Mouse (Mus musculus): ENCODE measurements at regions not wholly inside any gene's neighbourhood (a gene's known extent, or its start where the extent isn't known, plus 50 kb on each side); places are given as distances from the start of the nearest gene placed in this dataset.

- no peak overlapping the region for H3K4me2 ChIP-seq
- WGBS: 82% methylated on average over 1 of the region's 1 CpGs
- no peaks in the 10 kb centered on the region for H3K9me3 ChIP-seq
- no peaks in the 10 kb centered on the region for H3K27me3 ChIP-seq (replicated peaks)
- H3K9ac ChIP-seq: no peak overlapping the region
- H3K4me3 ChIP-seq: no peak overlapping the region
- H3K27ac ChIP-seq (replicated peaks): no peak overlapping the region
- ATAC-seq (ENCODE audit: extremely low read depth, insufficient number of reproducible peaks, low FRiP score, low TSS enrichment): no peak
- no peaks in the 10 kb centered on the region for H3K36me3 ChIP-seq
- no peaks in the 10 kb centered on the region for H3K4me1 ChIP-seq
These were observed 231.4 kb upstream of the Frg1 start for GRCm38 (mm10) chr8:41648276-41648675.

DNA sequence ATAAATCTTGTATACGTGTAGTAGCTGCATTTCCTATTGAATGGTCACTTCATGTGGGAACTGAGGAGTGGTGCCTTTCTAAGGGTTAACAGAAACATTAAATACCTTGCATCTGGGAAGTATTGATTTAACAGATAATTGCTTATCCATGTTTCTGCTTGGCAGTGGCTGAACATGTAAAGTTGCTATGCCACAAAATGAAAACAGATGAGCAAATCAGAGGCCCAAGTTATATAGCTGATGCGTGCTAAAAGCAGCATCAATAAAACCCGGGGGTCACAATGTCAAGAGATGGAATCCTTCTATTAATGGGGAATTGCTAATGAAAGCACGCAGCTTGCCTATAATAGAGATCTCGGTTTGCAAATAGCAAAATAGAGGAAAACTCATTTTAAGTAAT lies 227.8 kb upstream of the Frg1 start:
- Histone ChIP-seq H3K36me3 (no peaks in the 10 kb centered on the region), H3K27me3 (replicated peaks) (no peaks in the 10 kb centered on the region), H3K4me1 (no peaks in the 10 kb centered on the region), H3K4me3 (no peak overlapping the region), H3K27ac (replicated peaks) (no peak overlapping the region), H3K4me2 (no peak overlapping the region), H3K9me3 (no peaks in the 10 kb centered on the region), H3K9ac (no peak overlapping the region)
- ATAC-seq (ENCODE audit: extremely low read depth, insufficient number of reproducible peaks, low FRiP score, low TSS enrichment): no peak
- WGBS: 75% methylated on average over 5 of the region's 5 CpGs

- ATAC-seq (ENCODE audit: extremely low read depth, insufficient number of reproducible peaks, low FRiP score, low TSS enrichment): no peak
- Histone ChIP-seq H3K36me3 (no peaks in the 10 kb centered on the region), H3K4me2 (no peak overlapping the region), H3K9ac (no peak overlapping the region), H3K4me1 (no peaks in the 10 kb centered on the region), H3K4me3 (no peak overlapping the region), H3K27me3 (replicated peaks) (no peaks in the 10 kb centered on the region), H3K27ac (replicated peaks) (no peak overlapping the region), H3K9me3 (no peaks in the 10 kb centered on the region)
- 73% methylated on average over 4 of the region's 4 CpGs for WGBS
These were observed 207.0 kb upstream of the Frg1 start for GRCm38 (mm10) chr8:41623841-41624240.

- WGBS: 84% methylated on average over 1 of the region's 1 CpGs
- no peak overlapping the region for H3K9ac ChIP-seq
- H3K4me2 ChIP-seq: no peak overlapping the region
- no peak overlapping the region for H3K4me3 ChIP-seq
- H3K27ac ChIP-seq (replicated peaks): no peak overlapping the region
- ATAC-seq (ENCODE audit: extremely low read depth, insufficient number of reproducible peaks, low FRiP score, low TSS enrichment): no peak
- H3K27me3 ChIP-seq (replicated peaks): no peaks in the 10 kb centered on the region
- H3K36me3 ChIP-seq: no peaks in the 10 kb centered on the region
- no peaks in the 10 kb centered on the region for H3K9me3 ChIP-seq
- H3K4me1 ChIP-seq: no peaks in the 10 kb centered on the region
These were observed 183.4 kb upstream of the Frg1 start for GRCm38 (mm10) chr8:41600255-41600654.

- Histone ChIP-seq H3K27me3 (replicated peaks) (no peaks in the 10 kb centered on the region), H3K4me2 (no peak overlapping the region), H3K9ac (no peak overlapping the region), H3K4me1 (no peaks in the 10 kb centered on the region), H3K9me3 (no peaks in the 10 kb centered on the region), H3K36me3 (no peaks in the 10 kb centered on the region), H3K4me3 (no peak overlapping the region), H3K27ac (replicated peaks) (no peak overlapping the region)
- no peak for ATAC-seq (ENCODE audit: extremely low read depth, insufficient number of reproducible peaks, low FRiP score, low TSS enrichment)
- WGBS: 68% methylated on average over 5 of the region's 5 CpGs
These were observed 177.6 kb upstream of the Frg1 start for GRCm38 (mm10) chr8:41594446-41594845.

DNA sequence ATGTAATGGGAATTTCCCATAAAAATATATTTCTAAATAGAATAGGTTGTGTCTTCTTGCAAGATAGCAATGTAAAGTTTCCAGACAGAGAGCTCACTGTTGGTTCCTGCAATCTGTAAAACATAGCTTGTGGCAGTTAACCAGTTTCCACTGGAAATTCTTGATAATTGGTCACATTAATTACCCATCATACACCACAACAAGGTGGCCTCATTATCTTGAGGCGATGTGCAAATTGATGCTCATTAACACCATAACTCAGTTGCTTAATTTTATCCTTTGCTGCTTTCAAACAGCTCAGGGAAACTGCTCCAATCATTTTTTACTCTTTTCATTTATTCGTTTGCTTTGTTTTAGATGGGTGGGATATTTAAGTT lies 176.8 kb upstream of the Frg1 start:
- H3K4me2 ChIP-seq: no peak overlapping the region
- H3K27me3 ChIP-seq (replicated peaks): no peaks in the 10 kb centered on the region
- no peak overlapping the region for H3K4me3 ChIP-seq
- no peak overlapping the region for H3K27ac ChIP-seq (replicated peaks)
- no peak for ATAC-seq (ENCODE audit: extremely low read depth, insufficient number of reproducible peaks, low FRiP score, low TSS enrichment)
- 58% methylated on average over 2 of the region's 2 CpGs for WGBS
- no peak overlapping the region for H3K9ac ChIP-seq
- H3K36me3 ChIP-seq: no peaks in the 10 kb centered on the region
- no peaks in the 10 kb centered on the region for H3K9me3 ChIP-seq
- no peaks in the 10 kb centered on the region for H3K4me1 ChIP-seq

GRCm38 (mm10) chr8:41592741-41593665 lies 176.1 kb upstream of the Frg1 start:
- no peaks in the 10 kb centered on the region for H3K36me3 ChIP-seq
- H3K4me2 ChIP-seq: no peak overlapping the region
- H3K27me3 ChIP-seq (replicated peaks): no peaks in the 10 kb centered on the region
- WGBS: 67% methylated on average over 6 of the region's 6 CpGs
- no peaks in the 10 kb centered on the region for H3K9me3 ChIP-seq
- H3K27ac ChIP-seq (replicated peaks): no peak overlapping the region
- no peak overlapping the region for H3K9ac ChIP-seq
- no peak for ATAC-seq (ENCODE audit: extremely low read depth, insufficient number of reproducible peaks, low FRiP score, low TSS enrichment)
- no peak overlapping the region for H3K4me3 ChIP-seq
- no peaks in the 10 kb centered on the region for H3K4me1 ChIP-seq

GRCm38 (mm10) chr8:41592174-41592573 lies 175.3 kb upstream of the Frg1 start:
- no peaks in the 10 kb centered on the region for H3K9me3 ChIP-seq
- WGBS: 65% methylated on average over 9 of the region's 9 CpGs
- H3K27ac ChIP-seq (replicated peaks): no peak overlapping the region
- H3K4me3 ChIP-seq: no peak overlapping the region
- H3K9ac ChIP-seq: no peak overlapping the region
- H3K4me1 ChIP-seq: no peaks in the 10 kb centered on the region
- no peaks in the 10 kb centered on the region for H3K27me3 ChIP-seq (replicated peaks)
- no peak for ATAC-seq (ENCODE audit: extremely low read depth, insufficient number of reproducible peaks, low FRiP score, low TSS enrichment)
- no peak overlapping the region for H3K4me2 ChIP-seq
- H3K36me3 ChIP-seq: no peaks in the 10 kb centered on the region

DNA sequence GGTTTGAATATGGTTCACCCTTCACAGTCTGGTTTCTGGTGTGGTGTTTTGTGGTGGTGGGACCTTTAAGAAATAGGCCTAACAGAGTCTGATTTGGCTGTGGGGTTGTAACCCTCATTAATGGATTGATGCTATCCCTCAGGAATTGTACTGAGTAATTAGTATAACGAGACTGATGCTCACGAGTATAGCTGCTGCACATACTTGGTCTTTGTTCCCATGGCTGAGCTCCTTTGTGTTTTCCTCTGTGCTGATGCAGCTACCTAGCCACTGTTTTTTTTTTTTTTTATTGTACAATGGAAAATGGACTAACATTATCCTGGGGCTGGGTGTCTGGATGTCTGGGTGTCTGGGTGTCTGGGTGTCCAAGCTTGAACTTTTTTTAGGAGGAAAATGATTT lies 171.3 kb upstream of the Frg1 start:
- H3K4me1 ChIP-seq: no peaks in the 10 kb centered on the region
- no peaks in the 10 kb centered on the region for H3K36me3 ChIP-seq
- no peak for ATAC-seq (ENCODE audit: extremely low read depth, insufficient number of reproducible peaks, low FRiP score, low TSS enrichment)
- H3K9me3 ChIP-seq: no peaks in the 10 kb centered on the region
- no peak overlapping the region for H3K4me2 ChIP-seq
- no peak overlapping the region for H3K9ac ChIP-seq
- 62% methylated on average over 2 of the region's 2 CpGs for WGBS
- H3K27ac ChIP-seq (replicated peaks): no peak overlapping the region
- no peaks in the 10 kb centered on the region for H3K27me3 ChIP-seq (replicated peaks)
- H3K4me3 ChIP-seq: no peak overlapping the region

- Histone ChIP-seq H3K27ac (replicated peaks) (no peak overlapping the region), H3K4me3 (no peak overlapping the region), H3K36me3 (no peaks in the 10 kb centered on the region), H3K4me1 (no peaks in the 10 kb centered on the region), H3K27me3 (replicated peaks) (no peaks in the 10 kb centered on the region), H3K9ac (no peak overlapping the region), H3K9me3 (no peaks in the 10 kb centered on the region), H3K4me2 (no peak overlapping the region)
- WGBS: 50% methylated on average over 10 of the region's 10 CpGs
- no peak; the same call in 1 of the 2 replicates for ATAC-seq (ENCODE audit: extremely low read depth, insufficient number of reproducible peaks, low FRiP score, low TSS enrichment)
These were observed 156.4 kb upstream of the Frg1 start for GRCm38 (mm10) chr8:41573027-41573885.

DNA sequence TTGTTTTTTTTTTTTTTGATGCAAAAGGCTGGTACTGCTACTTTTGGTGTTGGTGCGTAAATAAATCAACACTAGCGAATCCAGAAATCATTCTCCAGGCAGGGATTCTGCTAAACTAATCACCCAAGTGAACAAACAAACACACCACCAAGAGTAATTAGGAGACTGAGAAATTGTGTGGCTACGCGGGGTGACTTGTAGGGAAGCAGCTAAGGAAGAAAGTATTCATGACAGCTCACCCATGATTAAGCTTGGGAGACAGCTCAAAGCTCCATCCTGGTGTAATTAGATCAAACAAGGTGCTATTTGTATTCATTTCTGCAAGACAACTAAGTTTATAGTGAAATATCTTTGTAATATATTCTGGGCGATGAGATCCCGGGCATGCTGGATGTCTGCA lies 153.7 kb upstream of the Frg1 start:
- no peaks in the 10 kb centered on the region for H3K36me3 ChIP-seq
- H3K4me1 ChIP-seq: no peaks in the 10 kb centered on the region
- no peaks in the 10 kb centered on the region for H3K27me3 ChIP-seq (replicated peaks)
- H3K27ac ChIP-seq (replicated peaks): no peak overlapping the region
- no peak overlapping the region for H3K4me3 ChIP-seq
- 87% methylated on average over 6 of the region's 6 CpGs for WGBS
- H3K4me2 ChIP-seq: no peak overlapping the region
- no peak overlapping the region for H3K9ac ChIP-seq
- ATAC-seq (ENCODE audit: extremely low read depth, insufficient number of reproducible peaks, low FRiP score, low TSS enrichment): no peak
- no peaks in the 10 kb centered on the region for H3K9me3 ChIP-seq
